Mouse (Mus musculus): ENCODE measurements around the gene Tead1.

GRCm38 (mm10) chr7:112855419-112855818, 176.3 kb downstream of the Tead1 start:
- TF ChIP-seq CTCF (IDR thresholded peaks at IDR 0.05; ENCODE audit: control insufficient read depth, insufficient read depth, insufficient read length) (no peak), MAX (IDR thresholded peaks at IDR 0.05) (no peak), USF1 (IDR thresholded peaks at IDR 0.05; ENCODE audit: low read depth) (no peak), CEBPB (IDR thresholded peaks at IDR 0.05; ENCODE audit: low read depth) (no peak), MYOD1 (IDR thresholded peaks at IDR 0.05; ENCODE audit: control insufficient read depth, insufficient read length, low read depth) (no peak)

Data from C2C12 (cell line).